Mouse (Mus musculus) WW6 (cell line): Measurements from ENCODE around the gene Prrc2a.
"Not testable (repeated sequence)": the region's sequence is repeated elsewhere in the genome, so short reads cannot be mapped to it uniquely, and the experiment has no call there.

Experiments
- DNase-seq: peaks from one replicate; pipeline ENCODE4 v3.0.0-alpha.2; 2013; ENCODE audit warnings: low read depth, low spot score

Gene Prrc2a

DNA sequence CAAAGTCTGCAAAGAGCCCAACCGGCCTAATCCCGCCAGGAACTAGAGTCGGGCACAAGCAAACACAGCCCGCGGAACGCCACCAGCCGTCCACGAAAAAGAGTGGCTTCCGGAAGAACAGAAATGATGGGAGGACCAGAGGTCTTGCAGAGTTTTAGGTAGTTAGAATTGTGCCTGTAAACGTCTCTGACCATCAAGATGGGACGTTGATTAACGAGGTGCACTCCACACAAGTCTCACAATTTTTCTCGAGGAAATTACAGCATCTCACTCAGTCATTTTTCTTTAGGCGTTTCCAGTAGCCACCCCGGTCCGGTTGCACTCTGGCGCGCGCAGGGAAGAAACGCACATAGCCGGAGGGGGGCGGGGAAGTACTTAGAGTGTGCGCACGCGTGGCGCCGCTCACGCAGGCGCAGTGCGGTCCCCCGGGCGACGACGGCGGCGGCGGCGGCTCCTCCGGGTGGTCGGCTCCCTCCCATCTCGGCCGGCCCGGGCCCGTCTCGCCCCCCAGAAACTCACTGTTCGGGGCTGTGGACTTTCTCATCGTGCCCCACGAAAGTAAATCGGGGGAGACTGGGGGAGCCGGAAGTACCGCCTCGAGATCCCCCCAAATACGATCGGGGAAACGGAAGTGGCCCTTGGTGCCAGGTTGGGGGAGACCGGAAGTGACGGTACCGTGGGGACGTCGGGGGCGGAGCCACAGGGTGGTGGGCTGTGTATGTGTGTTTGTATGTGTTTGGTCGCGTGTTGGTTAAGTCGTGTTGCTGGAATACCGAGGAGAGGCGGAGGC lies 29.7 kb downstream of the Prrc2a start, which contains the start of gene Bag6:
Gene Bag6 (plus strand): TSS at position 378 of the 790 bp plus-strand sequence.
- peak; percentile 89 for DNase-seq

DNA sequence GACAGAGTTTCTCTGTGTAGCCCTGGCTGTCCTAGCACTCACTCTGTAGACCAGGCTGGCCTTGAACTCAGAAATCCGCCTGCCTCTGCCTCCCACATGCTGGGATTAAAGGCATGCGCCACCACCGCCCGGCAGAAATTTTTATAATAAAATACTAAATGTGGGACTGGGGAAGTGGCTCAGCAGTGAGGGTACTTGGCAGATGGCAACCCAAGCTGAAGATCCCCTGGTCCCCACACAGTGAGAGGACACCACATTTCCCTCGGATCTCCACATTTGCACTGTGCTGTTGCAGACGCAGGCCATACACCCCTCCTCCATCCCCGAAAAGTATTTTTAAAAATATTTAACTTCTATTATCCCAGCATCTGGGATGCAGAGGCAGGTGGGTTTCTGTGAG lies 31.2 kb downstream of the Prrc2a start:
- no peak for DNase-seq

DNA sequence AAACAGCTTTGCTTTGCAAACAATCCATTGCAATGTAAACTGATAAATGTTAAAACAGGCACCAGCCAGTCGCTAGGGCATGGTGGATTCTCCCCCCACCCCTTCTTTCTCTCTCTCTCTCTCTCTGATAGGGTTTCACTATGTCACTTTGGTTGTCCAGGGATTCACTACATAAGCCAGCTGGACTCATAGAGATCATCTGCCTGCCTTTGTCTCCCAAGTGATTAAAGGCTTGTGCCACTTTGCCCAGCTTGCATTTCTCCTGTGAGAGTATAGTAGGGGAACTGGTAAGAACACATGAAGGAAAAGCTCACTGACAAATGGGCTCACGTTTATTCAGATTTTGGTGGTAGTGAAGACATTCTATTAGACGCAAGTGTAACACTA lies 32.5 kb downstream of the Prrc2a start:
- DNase-seq = no peak

DNA sequence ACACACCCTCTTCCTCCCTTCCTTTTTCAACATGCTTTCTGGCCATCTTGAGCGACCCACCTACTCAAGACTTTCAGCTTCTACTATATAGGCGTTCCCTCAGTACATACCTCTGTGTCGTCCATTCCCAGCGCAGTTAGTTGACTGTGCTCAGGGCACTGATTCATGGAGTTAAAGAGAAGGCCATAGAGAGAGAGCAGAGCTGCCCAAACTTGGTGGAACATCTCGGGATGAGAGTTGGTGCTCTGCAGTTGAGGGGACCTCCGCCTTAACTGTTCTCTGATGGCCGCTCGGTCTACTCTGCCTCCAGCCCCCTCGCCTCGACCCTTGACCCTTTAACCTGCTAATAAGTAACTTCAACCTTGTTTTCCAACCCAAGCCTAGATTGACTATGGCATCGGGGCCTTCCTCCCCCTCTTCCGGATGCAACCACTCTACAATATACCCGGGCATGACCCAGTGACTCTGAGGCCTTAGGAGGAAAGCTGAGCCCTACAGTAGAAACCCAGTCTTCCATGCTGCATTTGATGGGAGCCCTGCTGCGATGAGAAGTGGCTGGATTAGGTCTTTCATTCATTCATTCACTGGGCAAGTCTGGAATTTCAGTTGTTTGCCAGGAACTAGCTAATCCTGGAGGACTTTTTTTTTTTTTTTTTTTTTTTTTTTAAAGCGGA lies 33.1 kb downstream of the Prrc2a start, which contains the start of gene Apom:
Gene Apom (minus strand): TSS at position 551 of the 674 bp plus-strand sequence.
- DNase-seq = no peak

DNA sequence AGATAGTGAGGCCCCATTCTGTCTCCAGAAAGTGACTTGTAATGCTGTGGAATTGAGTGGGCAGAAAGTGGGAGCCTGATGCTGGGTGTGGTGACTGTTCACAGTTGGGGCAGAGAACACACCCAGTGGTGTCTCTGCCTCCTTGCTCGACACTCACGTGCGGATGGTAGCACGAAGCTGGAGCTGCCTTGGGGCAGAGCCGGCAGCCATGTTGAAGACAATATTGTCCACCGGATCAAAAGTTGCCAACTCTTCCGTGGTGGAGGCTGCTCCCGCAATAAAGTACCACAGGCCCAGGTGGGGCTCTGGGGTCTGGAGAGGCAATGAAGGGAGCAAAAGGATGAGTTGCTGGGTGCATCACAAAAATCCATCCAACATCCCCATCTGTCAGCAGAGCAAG lies 33.7 kb downstream of the Prrc2a start:
- DNase-seq = no peak

DNA sequence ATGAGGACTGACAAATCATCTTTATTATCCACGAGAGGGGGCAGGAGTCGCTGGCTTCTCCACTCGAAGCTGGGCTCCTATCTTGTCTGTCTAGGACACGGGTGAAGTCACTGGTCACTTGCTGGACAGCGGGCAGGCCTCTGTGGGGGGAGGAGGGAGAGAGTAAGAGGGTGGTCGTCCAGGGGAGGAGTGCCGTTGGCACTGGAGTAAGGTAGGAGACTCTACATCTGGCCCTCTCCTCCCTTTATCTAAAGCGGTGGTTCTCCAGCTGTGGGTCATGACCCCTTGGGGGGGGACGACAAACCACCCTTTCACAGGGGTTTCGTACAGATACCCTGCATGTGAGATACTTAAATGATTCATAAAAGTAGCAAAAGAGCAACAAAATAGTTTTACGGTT lies 35.7 kb downstream of the Prrc2a start:
- DNase-seq = no peak

DNA sequence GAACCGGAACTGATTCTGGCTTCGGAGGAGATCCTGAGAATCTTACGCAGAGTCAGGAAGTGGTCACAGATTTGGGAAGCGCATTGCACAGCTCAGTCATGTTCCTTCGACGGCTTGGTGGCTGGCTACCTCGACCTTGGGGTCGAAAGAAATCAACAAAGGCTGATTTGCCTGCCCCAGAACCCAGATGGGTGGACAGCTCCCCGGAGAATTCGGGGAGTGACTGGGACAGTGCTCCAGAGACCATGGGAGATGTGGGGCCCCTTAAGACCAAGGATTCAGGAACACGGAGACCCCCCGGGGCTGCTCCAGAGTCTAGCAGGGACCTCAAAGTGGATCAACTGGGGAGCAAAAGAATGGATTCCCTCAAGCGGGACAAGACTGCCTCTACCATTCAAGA lies 37.7 kb downstream of the Prrc2a start:
- DNase-seq = no peak

DNA sequence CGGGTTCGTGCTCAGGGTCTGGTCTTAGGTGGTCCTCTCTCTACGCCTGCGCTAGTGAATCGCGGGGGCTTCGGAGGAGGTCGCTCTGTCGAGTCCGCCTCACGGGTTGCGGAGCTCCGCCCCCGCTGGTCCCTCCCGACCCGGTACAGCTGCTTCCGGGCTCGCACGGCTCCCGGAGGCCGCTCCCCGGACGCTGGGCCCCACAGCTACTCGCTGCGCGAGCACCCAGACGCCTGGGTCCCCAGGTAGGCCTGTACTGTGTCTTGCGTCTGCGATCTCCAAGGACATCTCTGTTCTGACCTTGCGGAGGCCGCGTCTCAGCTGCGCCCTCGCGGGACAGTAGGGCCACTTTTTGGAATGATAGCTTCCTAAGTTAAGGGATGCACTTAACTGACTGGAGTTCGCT lies 38.5 kb downstream of the Prrc2a start, which contains the start of gene D17H6S53E:
Gene D17H6S53E (plus strand): TSS at position 168 of the 406 bp plus-strand sequence.
- DNase-seq = no peak

DNA sequence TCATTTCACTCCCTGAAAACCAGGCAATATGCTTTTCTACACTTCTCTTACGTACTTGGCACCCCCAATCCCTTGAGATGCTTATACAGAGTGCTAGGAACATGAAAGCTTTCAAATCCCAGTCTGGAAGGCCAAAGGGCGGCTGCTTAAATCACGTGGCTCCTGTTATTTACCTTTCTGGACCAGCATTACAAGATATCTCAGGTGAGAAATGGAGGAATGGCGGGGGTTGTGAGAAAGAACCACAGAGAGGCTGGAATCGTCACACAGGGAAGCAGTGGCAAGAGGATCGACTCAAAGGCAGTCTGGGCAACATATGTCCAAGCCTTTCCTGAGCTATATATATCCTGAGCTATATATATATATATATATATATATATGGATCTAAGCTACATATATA lies 39.1 kb downstream of the Prrc2a start:
- DNase-seq = no peak

DNA sequence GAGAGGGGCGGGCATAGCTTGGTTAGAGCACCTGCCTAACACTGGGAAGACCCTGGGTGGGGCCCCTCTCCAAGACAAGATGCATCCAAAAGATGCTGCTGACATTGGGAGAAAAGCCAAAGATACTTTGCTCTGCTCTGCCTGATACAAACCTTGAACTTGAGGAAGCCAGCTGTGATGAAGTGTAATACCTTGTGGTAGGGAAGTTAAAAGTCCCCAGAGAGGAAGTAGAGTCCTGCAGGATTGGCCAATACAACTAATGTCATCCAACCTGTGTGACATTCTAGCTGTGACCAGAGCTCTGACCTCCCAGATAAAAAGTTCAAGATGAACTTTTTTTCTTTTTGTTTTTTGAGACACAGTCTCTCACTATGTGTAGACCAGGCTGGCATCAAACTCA lies 39.6 kb downstream of the Prrc2a start:
- no peak for DNase-seq

DNA sequence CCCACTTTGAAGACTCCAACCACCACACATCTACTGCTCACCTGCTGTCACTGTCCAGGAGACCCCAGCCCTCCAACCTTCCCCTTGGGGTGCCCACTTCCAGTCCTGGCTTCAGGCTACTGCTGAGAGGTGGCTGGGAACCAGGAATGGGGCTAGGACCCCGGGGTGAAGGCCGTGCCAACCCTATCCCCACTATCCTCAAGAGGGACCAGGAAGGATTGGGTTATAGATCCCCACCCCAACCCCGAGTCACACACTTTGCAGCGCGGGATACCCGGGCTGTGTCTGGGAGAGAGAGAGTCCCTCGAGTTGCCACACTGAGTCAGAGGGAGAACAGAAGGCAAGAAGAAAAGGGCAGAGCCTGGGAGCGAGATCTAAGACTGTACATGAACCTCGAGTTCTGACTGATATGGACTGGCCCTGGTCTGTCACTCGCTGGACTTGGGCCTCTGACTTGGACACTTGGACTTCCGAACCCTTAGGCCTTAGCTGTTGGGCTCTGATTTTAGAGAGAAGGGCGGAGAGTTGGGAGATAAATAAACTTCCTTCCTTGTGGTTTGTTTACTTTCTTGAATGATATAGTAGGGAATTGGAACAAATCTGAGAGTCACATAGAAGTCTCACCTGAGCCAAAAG lies 40.3 kb downstream of the Prrc2a start:
- DNase-seq = not testable (repeated sequence)

DNA sequence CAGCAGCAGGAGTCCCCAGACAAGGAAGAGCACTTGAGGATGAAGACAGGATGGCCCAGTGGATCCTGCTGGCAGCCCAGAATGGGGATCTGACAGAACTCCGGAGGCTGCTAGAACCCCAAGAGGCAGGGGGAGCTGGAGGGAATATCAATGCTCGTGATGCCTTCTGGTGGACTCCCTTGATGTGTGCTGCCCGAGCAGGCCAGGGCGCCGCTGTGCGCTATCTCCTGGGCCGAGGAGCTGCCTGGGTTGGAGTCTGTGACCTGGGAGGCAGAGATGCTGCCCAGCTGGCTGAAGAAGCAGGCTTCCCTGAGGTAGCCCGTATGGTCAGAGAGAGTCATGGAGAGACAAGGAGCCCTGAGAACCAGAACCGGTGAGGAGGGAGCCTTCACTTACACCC lies 41.4 kb downstream of the Prrc2a start:
- not testable (repeated sequence) for DNase-seq

DNA sequence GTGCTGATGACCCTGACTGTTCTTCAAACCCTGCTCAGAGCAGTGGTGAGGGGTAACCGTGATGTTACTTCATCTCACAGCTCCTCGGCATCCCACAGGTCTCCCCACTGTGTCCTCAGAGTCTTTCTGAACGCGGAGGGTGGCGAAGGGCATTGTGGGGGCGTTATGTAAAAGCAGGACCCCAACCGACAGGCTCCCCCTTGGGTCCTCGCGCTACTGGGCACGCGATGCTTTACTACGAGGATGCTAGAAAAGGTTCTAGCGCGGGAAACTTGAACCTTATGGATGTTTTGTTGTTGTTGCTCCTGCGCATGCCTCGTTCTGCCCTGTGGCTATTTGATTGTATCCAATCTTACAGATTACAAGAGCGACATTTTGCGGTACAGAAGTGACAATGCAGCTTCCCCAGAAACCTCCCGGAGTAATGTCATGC lies 42.8 kb downstream of the Prrc2a start, which contains the start of gene Csnk2b:
Gene Csnk2b (minus strand): TSS at position 183 of the 433 bp plus-strand sequence.
- no peak for DNase-seq

DNA sequence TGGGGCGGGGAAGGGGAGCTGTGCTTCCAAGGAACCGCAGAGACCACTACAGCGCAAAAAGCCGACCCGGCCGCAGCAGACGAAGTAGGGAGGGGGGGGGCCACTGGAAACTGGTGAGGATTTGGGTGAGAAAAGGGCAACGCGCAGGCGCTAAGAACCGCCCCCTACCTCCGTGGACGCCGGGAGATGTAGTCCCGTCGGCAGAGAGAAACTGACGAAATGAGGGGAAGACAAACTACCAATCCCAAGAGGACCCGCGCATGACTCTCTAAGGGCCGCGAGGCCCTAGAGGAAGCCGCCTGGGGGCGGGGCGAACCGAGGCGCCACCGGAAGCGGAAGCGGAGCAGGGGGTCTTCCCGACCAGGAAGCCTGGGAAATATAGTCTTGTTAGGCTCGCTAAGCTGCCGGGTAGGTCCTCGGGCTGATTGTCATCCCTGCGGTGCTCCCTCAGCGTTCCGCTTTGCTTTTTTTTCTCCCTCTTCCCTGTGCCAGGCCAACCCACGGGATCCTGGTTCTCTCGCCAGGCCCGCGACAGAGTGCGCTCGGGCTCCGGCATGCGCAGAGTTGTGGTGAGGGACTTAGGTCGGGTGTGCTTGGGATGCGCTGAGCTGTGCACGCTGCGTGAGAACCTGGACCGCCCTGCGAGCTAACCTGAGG lies 43.4 kb downstream of the Prrc2a start, which contains the start of gene Gpank1:
Gene Gpank1 (plus strand): TSS at position 313 of the 657 bp plus-strand sequence.
- peak; percentile 93 for DNase-seq

DNA sequence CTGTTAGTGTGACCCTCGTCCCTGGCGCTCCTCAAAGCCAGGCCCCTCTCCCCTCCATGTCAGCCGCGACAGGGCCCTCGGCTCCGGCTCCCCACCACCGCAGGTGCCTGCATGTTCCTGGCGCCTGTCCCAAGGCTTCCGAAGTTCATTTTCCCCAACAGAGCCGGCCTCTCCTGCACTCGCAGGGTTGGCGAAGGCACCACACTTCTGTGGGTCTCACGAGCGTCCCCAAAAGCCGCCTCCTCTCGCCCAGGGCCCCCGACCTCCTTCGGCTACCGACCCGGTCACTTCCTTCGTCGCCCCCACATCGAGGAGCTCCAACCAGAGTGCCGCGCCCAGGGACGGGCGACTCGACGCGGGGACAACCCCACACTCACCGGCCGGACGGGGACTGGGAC lies 44.0 kb downstream of the Prrc2a start:
- no peak for DNase-seq

DNA sequence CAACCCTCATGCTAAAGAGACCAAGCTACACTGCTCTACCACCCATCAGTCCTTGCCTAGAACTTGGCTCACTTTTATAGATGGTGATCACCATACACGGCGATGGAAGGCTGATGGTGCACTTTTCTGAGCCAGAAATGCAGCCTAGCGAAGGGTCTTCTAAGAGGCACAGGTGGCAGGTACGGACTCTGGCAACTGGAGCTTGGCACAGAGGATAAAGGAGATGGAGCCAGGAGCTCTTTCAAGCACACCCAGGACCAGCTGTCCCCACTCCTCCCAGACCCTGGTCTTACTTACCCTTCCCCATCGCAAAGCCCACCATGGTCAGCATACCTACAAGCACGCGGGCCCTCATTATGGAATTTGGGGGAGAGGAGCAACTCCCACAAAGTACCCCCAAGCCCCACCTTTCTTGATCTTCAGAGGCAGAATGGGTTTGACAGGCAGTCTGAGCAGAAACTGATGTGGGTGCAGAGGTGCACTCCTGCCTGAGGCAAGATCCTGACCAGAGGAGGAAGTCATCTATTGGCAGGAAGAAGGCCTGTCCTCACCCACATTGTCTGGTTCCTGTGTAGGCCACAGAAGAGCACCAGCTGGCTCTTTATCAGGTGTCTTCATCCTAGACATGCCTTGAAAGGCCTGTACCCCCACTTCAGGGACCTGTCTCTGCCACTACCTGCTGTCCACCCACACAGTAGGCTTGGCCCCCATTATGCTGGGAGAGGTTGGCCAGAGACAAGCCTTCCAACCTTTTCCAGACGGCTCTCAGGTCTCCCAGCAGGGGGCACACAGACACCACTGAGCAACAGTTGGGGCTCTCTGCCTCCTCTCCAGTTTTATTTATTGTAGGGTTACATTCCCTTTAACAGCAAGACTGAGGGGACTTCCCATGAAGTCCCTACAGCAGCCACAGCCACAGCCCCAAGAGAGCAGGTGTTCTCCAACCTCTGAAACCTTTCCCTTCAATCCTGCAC lies 49.4 kb downstream of the Prrc2a start, which contains the start of gene Ly6g5b:
Gene Ly6g5b (minus strand): TSS at position 383 of the 974 bp plus-strand sequence.
- DNase-seq = no peak

DNA sequence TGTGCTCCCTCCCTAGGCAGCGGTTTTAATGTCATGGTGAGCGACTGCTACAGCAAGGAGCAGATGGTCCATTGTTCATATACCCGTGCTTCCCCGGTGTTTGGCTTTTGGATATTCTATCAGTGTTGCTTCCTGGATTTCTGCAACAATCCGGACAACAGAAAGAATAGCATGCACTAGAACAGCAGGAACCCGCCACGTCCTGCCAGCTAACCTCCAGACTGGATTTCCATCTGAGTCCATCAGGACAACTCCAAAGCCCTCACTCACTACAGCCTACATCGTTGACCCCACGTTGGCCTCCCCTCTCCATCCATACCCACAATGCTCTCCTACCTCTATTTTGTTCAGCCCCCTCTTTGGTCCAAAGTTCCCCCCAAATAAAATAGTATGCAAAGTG lies 52.9 kb downstream of the Prrc2a start:
- no peak for DNase-seq

DNA sequence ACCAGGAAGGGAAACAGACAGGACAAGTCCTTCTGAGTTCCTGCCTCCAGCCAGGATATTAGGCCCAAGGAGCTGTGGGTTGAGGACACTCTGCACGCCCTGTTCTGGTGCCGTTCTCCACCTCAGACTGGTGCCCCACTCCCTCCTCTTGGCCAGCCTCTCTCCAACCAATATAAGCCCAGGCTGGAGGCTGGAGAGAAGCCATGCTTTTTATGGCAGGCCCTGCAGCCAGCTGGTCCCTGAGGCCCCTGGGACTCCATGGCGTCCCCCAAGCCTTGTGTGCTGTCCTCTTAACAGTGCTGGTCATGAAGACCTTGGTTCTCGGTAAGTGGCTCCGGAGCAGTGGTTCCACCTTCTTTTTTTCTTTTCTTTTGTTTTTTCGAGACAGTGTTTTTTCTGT lies 56.6 kb downstream of the Prrc2a start, which contains the start of gene Ly6g5c:
Gene Ly6g5c (plus strand): TSS at position 183 of the 400 bp plus-strand sequence.
- DNase-seq = no peak

DNA sequence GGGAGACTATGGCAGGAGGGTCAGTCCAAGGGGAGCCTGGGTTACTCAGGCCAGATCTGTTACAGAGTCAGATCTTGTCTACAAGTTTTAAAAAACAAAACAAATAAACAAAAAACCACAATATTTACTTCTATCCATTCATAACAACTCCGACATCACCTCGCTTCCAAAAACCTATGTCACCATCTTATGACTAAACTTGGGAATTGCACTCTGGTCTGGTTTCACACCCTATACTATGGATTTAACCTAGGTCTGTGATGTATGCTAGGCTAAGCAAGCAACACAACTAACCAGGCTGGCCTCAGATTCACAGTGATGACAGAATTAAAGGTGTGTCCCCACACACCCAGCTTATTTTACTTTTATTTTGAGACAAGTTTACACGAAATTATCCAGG lies 58.2 kb downstream of the Prrc2a start:
- no peak for DNase-seq

DNA sequence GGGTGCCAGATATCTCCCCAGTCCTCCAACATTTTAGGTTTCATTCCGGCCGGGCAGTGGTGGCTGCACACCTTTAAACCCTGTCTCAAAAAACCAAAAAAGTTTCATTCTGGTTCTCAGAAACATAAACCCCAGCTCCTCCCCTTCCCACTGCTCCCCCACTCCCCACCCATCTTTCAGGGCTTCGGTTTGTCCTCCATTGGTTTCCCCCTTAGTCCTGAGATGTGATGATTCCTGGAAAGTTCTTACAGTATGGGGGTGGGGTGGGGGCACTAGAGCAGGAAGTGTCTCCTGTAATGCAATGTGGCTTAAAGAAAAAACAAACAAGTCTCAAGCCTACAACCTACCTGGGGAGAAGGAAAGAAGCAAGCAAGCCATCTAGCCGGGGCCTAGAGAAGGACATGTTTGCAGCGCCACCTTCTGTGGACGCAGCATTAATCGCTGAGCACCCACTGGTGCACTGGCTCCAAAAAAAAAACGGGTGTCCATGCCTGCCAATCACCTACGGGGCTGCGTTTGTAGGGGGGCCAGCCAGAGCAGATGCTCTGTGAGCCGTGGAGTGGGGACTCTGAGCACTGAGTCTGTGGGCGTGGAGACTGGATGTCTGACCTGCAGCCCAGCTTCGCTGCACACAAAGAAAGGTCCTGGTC lies 58.8 kb downstream of the Prrc2a start:
- no peak for DNase-seq
